Mouse (Mus musculus) liver, embryonic 14.5 days (tissue): ENCODE measurements around the gene Olfr654. TPM values are rescaled to one million over a fixed set of nuclear protein-coding genes. Genes with fewer than 3 reads are reported as not detected.

Source experiments
- ATAC-seq: fragments of 200-750 bp; cut with Nextera tagmentation; 2 replicates; pipeline ENCODE4 v1.8.0; 2017; ENCODE audit warnings: moderate number of reproducible peaks, mild to moderate bottlenecking, moderate library complexity; ENCODE audit not compliant: insufficient read depth
- DNase-seq, 3 experiments: peaks; one replicate each; pipeline ENCODE4 v3.0.0-alpha.2; 2012 to 2013; ENCODE audit warnings: low read depth in 3 of 3, low spot score in 3 of 3
- H3K27ac ChIP-seq: fragments of 300-500 bp; sonication (generic); 2 replicates; pipeline ENCODE4 v1.5.1; 2014; ENCODE audit warnings: moderate library complexity, mild to moderate bottlenecking, control low read depth, inconsistent platforms
- H3K27me3 ChIP-seq: fragments of 300-500 bp; sonication (generic); 2 replicates; pipeline ENCODE4 v1.6.1; 2014; ENCODE audit warnings: mild to moderate bottlenecking, low read length, moderate library complexity; ENCODE audit not compliant: control insufficient read depth, insufficient read depth
- H3K36me3 ChIP-seq: fragments of 300-500 bp; sonication (generic); replicated peaks from 2 replicates; pipeline ENCODE4 v1.6.1; 2014; ENCODE audit warnings: low read depth; ENCODE audit not compliant: control insufficient read depth, insufficient read depth
- H3K4me1 ChIP-seq, 2 experiments: fragments of 200-500 bp in 1 of 2; fragments of 300-500 bp in 1 of 2; sonication (generic) in 1 of 2; replicated peaks; 2 replicates each; pipeline ENCODE4 v1.6.1; 2012 to 2014; ENCODE audit warnings: antibody characterized with exemption in 1 of 2, inconsistent platforms in 1 of 2, low read length in 1 of 2; ENCODE audit not compliant: control insufficient read depth in 2 of 2, insufficient read depth in 2 of 2
- H3K4me2 ChIP-seq: fragments of 300-500 bp; sonication (generic); 2 replicates; pipeline ENCODE4 v1.6.1; 2014; ENCODE audit warnings: low read depth, mild to moderate bottlenecking, control low read depth, moderate library complexity
- H3K4me3 ChIP-seq, 2 experiments: fragments of 200-500 bp in 1 of 2; fragments of 300-500 bp in 1 of 2; sonication (generic) in 1 of 2; 2 replicates each; pipeline ENCODE4 v1.5.1; 2012 to 2014; ENCODE audit warnings: low read depth in 2 of 2, low read length in 2 of 2, mild to moderate bottlenecking in 2 of 2, control low read depth in 1 of 2, inconsistent platforms in 1 of 2, moderate library complexity in 1 of 2; ENCODE audit not compliant: insufficient read depth in 1 of 2
- H3K9ac ChIP-seq: fragments of 300-500 bp; sonication (generic); replicated peaks from 2 replicates; pipeline ENCODE4 v1.6.1; 2014; ENCODE audit warnings: mild to moderate bottlenecking, control low read depth, moderate library complexity
- H3K9me3 ChIP-seq: fragments of 300-500 bp; sonication (generic); 2 replicates; pipeline ENCODE4 v1.6.1; 2016; ENCODE audit warnings: low read length, mixed read lengths; ENCODE audit not compliant: control insufficient read depth
- CTCF ChIP-seq: IDR thresholded peaks from 2 replicates; pipeline ENCODE4 v1.5.1; 2016; ENCODE audit warnings: antibody characterized with exemption, low read depth, control low read depth
- EP300 ChIP-seq: IDR thresholded peaks from 2 replicates; pipeline ENCODE4 v1.6.1; 2016; ENCODE audit warnings: antibody characterized with exemption, low read depth
- WGBS: fragments of 180-500 bp; shearing (Covaris S2); extraction: QIAGEN DNeasy Blood & Tissue Kit; methylation state at CpG from one replicate; pipeline ENCODE4 v1.1.7; 2014; ENCODE audit not compliant: insufficient replicate concordance; 5-methylcytosine and 5-hydroxymethylcytosine counted together
- polyA plus RNA-seq, 2 experiments: library from polyadenylated mRNA; depleted of rRNA in 1 of 2; stranded (reverse) in 1 of 2; unstranded in 1 of 2; fragments of >200 nt; fragmentation: Nextera tagmentation in 1 of 2; extraction: Ambion mirVana in 1 of 2; gene quantifications; 2 replicates each; pipeline versions ENCODE4 v1.2.1 to v1.2.3; 2012 to 2014

Olfr654 gene
- polyA plus RNA-seq, 2 experiments, result not detected

GRCm38 (mm10) chr7:104613655-104614054 lies 26.8 kb downstream of the Olfr654 start, which contains the start of gene Olfr656:
Olfr656 (plus strand) TSS chr7:104613955.
- Histone ChIP-seq H3K4me1 (no peaks in the 10 kb centered on the region), H3K4me3 (no peak within 1 kb of the TSS), H3K36me3 (no peaks in the 10 kb centered on the region), H3K9ac (no peak within 1 kb of the TSS), H3K4me2 (no peak within 1 kb of the TSS), H3K27me3 (no peaks in the 10 kb centered on the region), H3K27ac (no peak within 1 kb of the TSS), H3K9me3 (no peaks in the 10 kb centered on the region)
- TF ChIP-seq CTCF, result no peak
- no peak for TF ChIP-seq EP300
- 54% methylated on average over 4 of the region's 4 CpGs for WGBS
- DNase-seq, result no peak
- ATAC-seq, result no peak

GRCm38 (mm10) chr7:104624494-104624893 lies 37.7 kb downstream of the Olfr654 start, which contains the start of gene Olfr657:
Olfr657 (plus strand) TSS chr7:104624794.
- H3K27me3 ChIP-seq, result no peaks in the 10 kb centered on the region
- DNase-seq (no peak), ATAC-seq (no peak)
- no peak within 1 kb of the TSS for H3K4me3 ChIP-seq
- H3K9ac ChIP-seq, result no peak within 1 kb of the TSS
- H3K27ac ChIP-seq, result no peak within 1 kb of the TSS
- H3K4me2 ChIP-seq, result no peak within 1 kb of the TSS
- no peaks in the 10 kb centered on the region for H3K9me3 ChIP-seq
- no peak for TF ChIP-seq EP300
- no peak for TF ChIP-seq CTCF
- H3K4me1 ChIP-seq, result no peaks in the 10 kb centered on the region
- H3K36me3 ChIP-seq, result no peaks in the 10 kb centered on the region

Other genes with a start within 250 kb of the Olfr654 start
- 1.0 and 1.7 TPM in 2 replicates for gene Trim12c, start 233.7 kb upstream of the Olfr654 start, polyA plus RNA-seq (2012; rRNA removed)
- 0.52 and 0.61 TPM in 2 replicates for gene Trim12c, start 233.7 kb upstream of the Olfr654 start, polyA plus RNA-seq (2014; fragmentation: Nextera tagmentation; extraction: Ambion mirVana)
- 0.10 and 0.19 TPM in 2 replicates for gene Trim30b, start 217.1 kb upstream of the Olfr654 start, polyA plus RNA-seq (2012; rRNA removed)
- gene Trim30b, start 217.1 kb upstream of the Olfr654 start, polyA plus RNA-seq (2014; fragmentation: Nextera tagmentation; extraction: Ambion mirVana), result 0.09 and 0.27 TPM in 2 replicates
- 0.10 and 0.19 TPM in 2 replicates for gene Trim30c, start 186.2 kb upstream of the Olfr654 start, polyA plus RNA-seq (2012; rRNA removed)
- gene Trim30c, start 186.2 kb upstream of the Olfr654 start, polyA plus RNA-seq (2014; fragmentation: Nextera tagmentation; extraction: Ambion mirVana), result 0.15 and 0.20 TPM in 2 replicates
- 1.0 and 1.5 TPM in 2 replicates for gene Trim30a, start 121.8 kb upstream of the Olfr654 start, polyA plus RNA-seq (2012; rRNA removed)
- gene Trim30a, start 121.8 kb upstream of the Olfr654 start, polyA plus RNA-seq (2014; fragmentation: Nextera tagmentation; extraction: Ambion mirVana), result 1.9 and 2.0 TPM in 2 replicates
- 0.28 and 0.58 TPM in 2 replicates for gene Trim30d, start 79.2 kb upstream of the Olfr654 start, polyA plus RNA-seq (2012; rRNA removed)
- gene Trim30d, start 79.2 kb upstream of the Olfr654 start, polyA plus RNA-seq (2014; fragmentation: Nextera tagmentation; extraction: Ambion mirVana), result 0.48 and 0.53 TPM in 2 replicates
- gene Olfr651, start 36.9 kb upstream of the Olfr654 start, polyA plus RNA-seq (2012; rRNA removed), result not detected in 2 replicates
- not detected in 2 replicates for gene Olfr651, start 36.9 kb upstream of the Olfr654 start, polyA plus RNA-seq (2014; fragmentation: Nextera tagmentation; extraction: Ambion mirVana)
- gene Olfr652, start 26.1 kb upstream of the Olfr654 start, polyA plus RNA-seq (2012; rRNA removed), result not detected in 2 replicates
- gene Olfr652, start 26.1 kb upstream of the Olfr654 start, polyA plus RNA-seq (2014; fragmentation: Nextera tagmentation; extraction: Ambion mirVana), result not detected in 2 replicates
- gene Olfr653, start 9.7 kb upstream of the Olfr654 start, polyA plus RNA-seq (2012; rRNA removed), result not detected in 2 replicates
- gene Olfr653, start 9.7 kb upstream of the Olfr654 start, polyA plus RNA-seq (2014; fragmentation: Nextera tagmentation; extraction: Ambion mirVana), result not detected in 2 replicates
- gene Olfr655, start 14.8 kb downstream of the Olfr654 start, polyA plus RNA-seq (2012; rRNA removed), result not detected in 2 replicates
- gene Olfr655, start 14.8 kb downstream of the Olfr654 start, polyA plus RNA-seq (2014; fragmentation: Nextera tagmentation; extraction: Ambion mirVana), result not detected in 2 replicates
- not detected in 2 replicates for gene Olfr656, start 26.9 kb downstream of the Olfr654 start, polyA plus RNA-seq (2012; rRNA removed)
- not detected in 2 replicates for gene Olfr656, start 26.9 kb downstream of the Olfr654 start, polyA plus RNA-seq (2014; fragmentation: Nextera tagmentation; extraction: Ambion mirVana)
- gene Olfr657, start 37.8 kb downstream of the Olfr654 start, polyA plus RNA-seq (2012; rRNA removed), result not detected in 2 replicates
- gene Olfr657, start 37.8 kb downstream of the Olfr654 start, polyA plus RNA-seq (2014; fragmentation: Nextera tagmentation; extraction: Ambion mirVana), result not detected in 2 replicates
- gene Olfr658, start 60.3 kb downstream of the Olfr654 start, polyA plus RNA-seq (2012; rRNA removed), result not detected in 2 replicates
- gene Olfr658, start 60.3 kb downstream of the Olfr654 start, polyA plus RNA-seq (2014; fragmentation: Nextera tagmentation; extraction: Ambion mirVana), result not detected in 2 replicates
- gene Olfr659, start 79.7 kb downstream of the Olfr654 start, polyA plus RNA-seq (2012; rRNA removed), result not detected in 2 replicates
- not detected in 2 replicates for gene Olfr659, start 79.7 kb downstream of the Olfr654 start, polyA plus RNA-seq (2014; fragmentation: Nextera tagmentation; extraction: Ambion mirVana)
- gene Olfr661, start 99.5 kb downstream of the Olfr654 start, polyA plus RNA-seq (2012; rRNA removed), result not detected in 2 replicates
- not detected in 2 replicates for gene Olfr661, start 99.5 kb downstream of the Olfr654 start, polyA plus RNA-seq (2014; fragmentation: Nextera tagmentation; extraction: Ambion mirVana)
- not detected in 2 replicates for gene Usp17le, start 190.4 kb downstream of the Olfr654 start, polyA plus RNA-seq (2012; rRNA removed)
- gene Usp17le, start 190.4 kb downstream of the Olfr654 start, polyA plus RNA-seq (2014; fragmentation: Nextera tagmentation; extraction: Ambion mirVana), result not detected in 2 replicates